Mouse (Mus musculus) ES-E14 (cell line): Measurements from ENCODE around the gene Baz2b.

Source experiments
- CHD2 ChIP-seq: IDR thresholded peaks from 2 replicates; pipeline ENCODE4 v1.6.1; 2014; ENCODE audit warnings: mild to moderate bottlenecking, low read depth, low read length, inconsistent platforms
- HCFC1 ChIP-seq: IDR thresholded peaks from 2 replicates; pipeline ENCODE4 v1.6.1; 2012; ENCODE audit warnings: low read length, inconsistent platforms, borderline replicate concordance; ENCODE audit not compliant: insufficient read depth
- ZC3H11A ChIP-seq: IDR thresholded peaks from 2 replicates; pipeline ENCODE4 v1.6.1; 2012; ENCODE audit warnings: low read depth, mild to moderate bottlenecking, inconsistent platforms, low read length, borderline replicate concordance
- ZNF384 ChIP-seq: IDR thresholded peaks from 2 replicates; pipeline ENCODE4 v1.6.1; 2012; ENCODE audit warnings: low read depth, low read length, inconsistent platforms

GRCm38 (mm10) chr2:60077631-60078030 lies 132.0 kb downstream of the Baz2b start:
- TF ChIP-seq ZC3H11A: no peak
- TF ChIP-seq CHD2: no peak
- no peak for TF ChIP-seq ZNF384
- no peak for TF ChIP-seq HCFC1
